28 mouse cellular contexts compared by ENCODE assay signal in the genomic region with DNA sequence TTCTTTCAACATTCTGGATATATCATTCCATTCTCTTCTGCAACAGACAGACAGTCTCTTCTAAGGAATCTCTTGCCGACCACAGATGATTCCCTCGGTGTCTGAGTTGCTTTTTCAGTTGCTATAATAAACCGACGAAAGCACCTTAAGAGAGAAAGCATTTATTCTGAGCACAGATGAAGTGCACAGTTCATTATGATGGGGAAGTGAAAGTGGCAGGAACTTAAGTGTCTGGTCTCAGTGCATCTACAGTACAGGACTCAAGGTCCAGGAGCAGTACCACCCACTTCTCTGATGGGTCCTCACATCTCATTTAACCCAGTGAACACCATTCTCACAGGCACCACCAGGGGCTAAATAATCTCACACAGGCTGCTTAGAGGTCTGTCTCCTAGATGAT. TPM values are rescaled to one million over a fixed set of nuclear protein-coding genes. Genes with fewer than 3 reads are reported as not detected.
DNase-seq lines count a peak whose midpoint lies in the region; ATAC-seq and TF ChIP-seq lines count a peak whose summit lies in the region.
"Had no signal": no experiment of that assay in that cellular context is flagged by ENCODE, and none has a peak within 500 bp of the region (broad histone marks: within the 10 kb centered on the region; RNA-seq: fewer than 3 reads in every experiment).

No protein-coding gene starts in this region.

- no peak for ATAC-seq in heart, embryonic 11.5 days (replicated peaks; ENCODE audit: insufficient number of reproducible peaks, low FRiP score, low TSS enrichment)
- ATAC-seq in hematopoietic stem cell, adult 5-6 weeks (replicated peaks in 1 of 2; ENCODE audit: insufficient read depth in 1 of 2, low FRiP score in 2 of 2, low TSS enrichment in 1 of 2, low read depth in 1 of 2, poor library complexity in 2 of 2, severe bottlenecking in 2 of 2): peak; percentile 21 to 56; a peak in 3 of 4 replicates
- peak; percentile 61; the same call in 1 of the 2 replicates for ATAC-seq in neutrophil, adult 5-6 weeks (ENCODE audit: extremely low read depth, insufficient number of reproducible peaks, low FRiP score, poor library complexity, severe bottlenecking)
- no peak for ATAC-seq in cerebellum, adult (ENCODE audit: insufficient number of reproducible peaks, low FRiP score, low TSS enrichment)
- ATAC-seq: activated CD4-positive, CD25-positive, alpha-beta regulatory T cell, adult 4 months; forebrain, embryonic 13.5 days; forebrain, postnatal 0 days; hindbrain, postnatal 0 days; inflammation-experienced regulatory T-cells, adult 6 months; intestine, embryonic 16.5 days had no signal

- TF ChIP-seq CTCF in gastrocnemius, adult 2 months (IDR thresholded peaks at IDR 0.05): no peak

- H3K4me3 ChIP-seq in heart, embryonic 11.5 days (ENCODE audit: low read depth, low read length): no peak overlapping the region
- H3K4me3 ChIP-seq in gastrocnemius, adult 2 months: no peak overlapping the region
- H3K4me3 ChIP-seq: forebrain, embryonic 10.5 days; forebrain, embryonic 13.5 days; heart, embryonic 12.5 days; heart, embryonic 15.5 days had no signal

- no peaks in the 10 kb centered on the region for H3K9me3 ChIP-seq in heart, embryonic 11.5 days (replicated peaks; ENCODE audit: control insufficient read depth, low read length)
- H3K9me3 ChIP-seq: forebrain, embryonic 10.5 days; forebrain, embryonic 13.5 days; heart, embryonic 12.5 days; heart, embryonic 15.5 days had no signal

- H3K4me2 ChIP-seq in heart, embryonic 11.5 days: no peak overlapping the region
- H3K4me2 ChIP-seq: forebrain, embryonic 13.5 days; heart, embryonic 12.5 days; heart, embryonic 15.5 days; hindbrain, embryonic 14.5 days had no signal

- H3K9ac ChIP-seq in heart, embryonic 11.5 days (ENCODE audit: low read depth, low read length): no peak overlapping the region
- H3K9ac ChIP-seq: forebrain, embryonic 13.5 days; forebrain, postnatal 0 days; heart, embryonic 12.5 days; heart, embryonic 15.5 days; hindbrain, embryonic 14.5 days had no signal

- H3K27me3 ChIP-seq in heart, embryonic 11.5 days (ENCODE audit: control insufficient read depth, insufficient read depth, low read length): no peaks in the 10 kb centered on the region
- H3K27me3 ChIP-seq: forebrain, embryonic 13.5 days; heart, embryonic 12.5 days; heart, embryonic 15.5 days had no signal

- H3K27ac ChIP-seq in heart, embryonic 11.5 days (ENCODE audit: low read depth, low read length): no peak overlapping the region
- no peak overlapping the region for H3K27ac ChIP-seq in gastrocnemius, adult 2 months
- H3K27ac ChIP-seq: forebrain, embryonic 10.5 days; forebrain, embryonic 13.5 days; heart, embryonic 15.5 days; hindbrain, embryonic 14.5 days; hindbrain, postnatal 0 days had no signal

- H3K4me1 ChIP-seq in heart, embryonic 11.5 days (ENCODE audit: control insufficient read depth, insufficient read depth, low read length): no peaks in the 10 kb centered on the region
- H3K4me1 ChIP-seq: heart, embryonic 12.5 days had no signal

- intact Hi-C loops in gastrocnemius, adult 2 months (cut with DNase I): no loop called here

- no peaks in the 10 kb centered on the region for H3K36me3 ChIP-seq in heart, embryonic 11.5 days (ENCODE audit: control insufficient read depth, insufficient read depth, low read length)
- H3K36me3 ChIP-seq: forebrain, embryonic 10.5 days; heart, embryonic 12.5 days; heart, embryonic 15.5 days had no signal

- peak; percentile 52 for DNase-seq in heart, adult 11 months
- no peak for DNase-seq in adrenal gland, postnatal 10 days
- no peak for DNase-seq in gastrocnemius, adult 2 months
- DNase-seq: adrenal gland, adult 8-10 months; adrenal gland, postnatal 36 days; B cell, adult 2 months; cerebellum, adult 11 months; cerebellum, adult 2 months; cerebellum, adult 9-11 months; cerebellum, postnatal 25 days; forebrain, postnatal 0 days; gastrocnemius, postnatal 25 days; heart, postnatal 10 days; heart, postnatal 36 days had no signal

- WGBS in heart, embryonic 11.5 days (ENCODE audit: insufficient replicate concordance): 82% methylated on average over 4 of the region's 4 CpGs

RNA-seq across cellular contexts. Expression of a gene that starts 5.2 kb away (rescaled TPM):
- 12.1 and 14.6 TPM in 2 replicates for polyA plus RNA-seq in heart, embryonic 11.5 days (2014; fragmentation: Nextera tagmentation; extraction: Ambion mirVana)
- 34.7 and 36.9 TPM in 2 replicates for total RNA-seq in hematopoietic stem cell, adult 5-6 weeks (2017)
- total RNA-seq in neutrophil, adult 5-6 weeks (2017): not detected in 2 replicates
- total RNA-seq in adrenal gland, postnatal 10 days (2021): 10 to 100 TPM in 1 of 2 experiments, 1 to 10 TPM in 1; 9.9 to 16.2 TPM
- total RNA-seq in gastrocnemius, adult 2 months (2021): 1 to 10 TPM; 1.8 to 2.7 TPM
- total RNA-seq: MEL had no signal

Comparison
In these comparisons a context has a peak if more than half of its experiments do, and no peak if none do; other contexts are left out.
1. ATAC-seq: peak in hematopoietic stem cell, adult 5-6 weeks (2 of 2) and neutrophil, adult 5-6 weeks (single experiment); none in heart, embryonic 11.5 days (single experiment) and cerebellum, adult (single experiment).